Mouse (Mus musculus): ENCODE measurements around the gene Gm28048.

DNA sequence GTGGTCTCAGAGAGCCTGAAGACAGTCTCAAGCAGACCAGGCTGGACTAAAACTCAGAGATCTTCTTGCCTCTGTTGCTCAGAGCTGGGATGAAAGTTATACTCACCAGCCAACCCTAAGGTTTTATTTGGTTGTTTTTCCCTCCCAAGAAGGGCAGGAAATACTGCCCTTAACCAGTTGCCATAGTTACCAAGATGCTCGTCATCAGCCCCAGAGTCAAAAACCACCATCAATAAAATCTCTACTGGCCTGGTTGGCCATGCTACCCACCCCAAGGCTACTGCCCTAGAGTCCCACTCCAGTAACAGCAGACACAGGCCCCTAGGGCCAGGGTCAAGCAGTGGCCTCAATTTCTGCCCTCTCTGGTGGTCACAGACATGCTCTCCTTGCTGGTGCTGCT is 129.4 kb downstream of the Gm28048 start:
- TF ChIP-seq CTCF (IDR thresholded peaks at IDR 0.05; ENCODE audit: extremely low read depth, insufficient read depth, insufficient read length, insufficient replicate concordance) (no peak), POLR2A (IDR thresholded peaks at IDR 0.05; ENCODE audit: low read depth, low read length) (no peak)
